Mouse (Mus musculus) splenic B cell, adult 2 months (primary cell): ENCODE data around the gene Tmem131l.
A peak's percentile ranks its signal among the peaks of the same experiment; 100 is the strongest.

Experiments
- DNase-seq: peaks from one replicate; pipeline ENCODE4 v3.0.0-alpha.2; 2011; ENCODE audit warnings: low read depth, low spot score
- H3K27me3 ChIP-seq: 2 replicates; pipeline ENCODE4 v1.6.1; 2012; ENCODE audit warnings: mild to moderate bottlenecking, low read length, moderate library complexity, mixed read lengths; ENCODE audit not compliant: control insufficient read depth, poor library complexity, insufficient read depth, severe bottlenecking
- H3K36me3 ChIP-seq: 2 replicates; pipeline ENCODE4 v1.6.1; 2012; ENCODE audit warnings: mild to moderate bottlenecking, low read length, moderate library complexity, mixed read lengths; ENCODE audit not compliant: control insufficient read depth, poor library complexity, insufficient read depth, severe bottlenecking

The Tmem131l gene

GRCm38 (mm10) chr3:83962076-83962475 is 77.9 kb downstream of the Tmem131l start:
- peaks cover 24% of the 10 kb centered on the region for H3K36me3 ChIP-seq
- H3K27me3 ChIP-seq = no peaks in the 10 kb centered on the region
- DNase-seq = no peak

- Histone ChIP-seq H3K27me3 (no peaks in the 10 kb centered on the region), H3K36me3 (peaks cover 25% of the 10 kb centered on the region)
- no peak for DNase-seq
Measured at GRCm38 (mm10) chr3:83958951-83959681, 80.9 kb downstream of the Tmem131l start.

GRCm38 (mm10) chr3:83953879-83954278 is 86.1 kb downstream of the Tmem131l start:
- Histone ChIP-seq H3K27me3 (no peaks in the 10 kb centered on the region), H3K36me3 (peaks cover 15% of the 10 kb centered on the region)
- no peak for DNase-seq

GRCm38 (mm10) chr3:83948801-83949200 is 91.2 kb downstream of the Tmem131l start:
- Histone ChIP-seq H3K36me3 (peaks cover 4% of the 10 kb centered on the region), H3K27me3 (no peaks in the 10 kb centered on the region)
- DNase-seq = no peak

- no peaks in the 10 kb centered on the region for H3K27me3 ChIP-seq
- peaks cover 6% of the 10 kb centered on the region for H3K36me3 ChIP-seq
- peak; percentile 36 for DNase-seq
Measured at GRCm38 (mm10) chr3:83947476-83948245, 92.3 kb downstream of the Tmem131l start.

- peak; percentile 64 for DNase-seq
- peaks cover 7% of the 10 kb centered on the region for H3K36me3 ChIP-seq
Measured at GRCm38 (mm10) chr3:83946848-83947247, 93.1 kb downstream of the Tmem131l start.

GRCm38 (mm10) chr3:83943691-83944090 is 96.3 kb downstream of the Tmem131l start:
- DNase-seq = no peak
- no peaks in the 10 kb centered on the region for H3K27me3 ChIP-seq
- peaks cover 14% of the 10 kb centered on the region for H3K36me3 ChIP-seq

More at GRCm38 (mm10) chr3:83946848-83947247, 93.1 kb downstream of the Tmem131l start:
- no peaks in the 10 kb centered on the region for H3K27me3 ChIP-seq

GRCm38 (mm10) chr3:83943212-83943611 is 96.8 kb downstream of the Tmem131l start:
- DNase-seq = no peak
- H3K36me3 ChIP-seq = peaks cover 14% of the 10 kb centered on the region
- no peaks in the 10 kb centered on the region for H3K27me3 ChIP-seq

- Histone ChIP-seq H3K36me3 (peaks cover 18% of the 10 kb centered on the region), H3K27me3 (no peaks in the 10 kb centered on the region)
- DNase-seq = no peak
Measured at GRCm38 (mm10) chr3:83941921-83942320, 98.1 kb downstream of the Tmem131l start.

- Histone ChIP-seq H3K36me3 (peaks cover 27% of the 10 kb centered on the region), H3K27me3 (no peaks in the 10 kb centered on the region)
- DNase-seq = no peak
Measured at GRCm38 (mm10) chr3:83938871-83939270, 101.1 kb downstream of the Tmem131l start.

GRCm38 (mm10) chr3:83934514-83934913 is 105.5 kb downstream of the Tmem131l start:
- no peak for DNase-seq
- peaks cover 32% of the 10 kb centered on the region for H3K36me3 ChIP-seq
- H3K27me3 ChIP-seq = no peaks in the 10 kb centered on the region

GRCm38 (mm10) chr3:83915768-83916496 is 124.0 kb downstream of the Tmem131l start:
- Histone ChIP-seq H3K36me3 (peaks cover 48% of the 10 kb centered on the region), H3K27me3 (no peaks in the 10 kb centered on the region; the same call in 1 of the 2 replicates)
- DNase-seq = peak; percentile 29

- peaks cover 44% of the 10 kb centered on the region for H3K36me3 ChIP-seq
- DNase-seq = no peak
- H3K27me3 ChIP-seq = no peaks in the 10 kb centered on the region; the same call in 1 of the 2 replicates
Measured at GRCm38 (mm10) chr3:83915102-83915501, 124.9 kb downstream of the Tmem131l start.

GRCm38 (mm10) chr3:83910707-83911106 is 129.3 kb downstream of the Tmem131l start:
- no peak for DNase-seq
- H3K36me3 ChIP-seq = peaks cover 39% of the 10 kb centered on the region
- H3K27me3 ChIP-seq = no peaks in the 10 kb centered on the region; the same call in 1 of the 2 replicates

- Histone ChIP-seq H3K27me3 (no peaks in the 10 kb centered on the region), H3K36me3 (peaks cover 41% of the 10 kb centered on the region)
- DNase-seq = no peak
Measured at GRCm38 (mm10) chr3:83906185-83906584, 133.8 kb downstream of the Tmem131l start.
